Mouse (Mus musculus) cerebellum, adult 2 months (tissue): ENCODE data around the gene Neo1. TPM values are rescaled to one million over a fixed set of nuclear protein-coding genes. Genes with fewer than 3 reads are reported as not detected.
"Not testable (repeated sequence)": the region's sequence is repeated elsewhere in the genome, so short reads cannot be mapped to it uniquely, and the experiment has no call there.

Source experiments
- DNase-seq, 2 experiments: peaks; one replicate each; pipeline ENCODE4 v3.0.0; 2021
- H3K27ac ChIP-seq: fragments of 200-500 bp; 2 replicates; pipeline ENCODE4 v1.5.1; 2012; ENCODE audit warnings: low read length, control low read depth, inconsistent platforms; ENCODE audit not compliant: insufficient read depth
- H3K27me3 ChIP-seq: fragments of 200-500 bp; 2 replicates; pipeline ENCODE4 v1.6.1; 2012; ENCODE audit warnings: inconsistent platforms, mild to moderate bottlenecking, low read length, moderate library complexity; ENCODE audit not compliant: control insufficient read depth, insufficient read depth
- H3K4me1 ChIP-seq: fragments of 200-500 bp; 2 replicates; pipeline ENCODE4 v1.6.1; 2011; ENCODE audit warnings: low read length; ENCODE audit not compliant: control insufficient read depth, insufficient read depth
- H3K4me3 ChIP-seq: fragments of 200-500 bp; replicated peaks from 2 replicates; pipeline ENCODE3; 2011; ENCODE audit warnings: mild to moderate bottlenecking, low read depth, low read length, control low read depth; ENCODE audit not compliant: insufficient read depth
- CTCF ChIP-seq: fragments of 200-500 bp; IDR thresholded peaks from 2 replicates; pipeline ENCODE4 v1.5.1; 2011; ENCODE audit warnings: low read depth, mild to moderate bottlenecking, control low read depth, low read length, moderate library complexity, borderline replicate concordance; ENCODE audit not compliant: insufficient read depth
- POLR2A ChIP-seq: fragments of 200-500 bp; IDR thresholded peaks from 2 replicates; pipeline ENCODE4 v1.6.1; 2011; ENCODE audit warnings: low read length, control low read depth, borderline replicate concordance; ENCODE audit not compliant: insufficient read depth
- WGBS: fragments of 180-500 bp; shearing (Covaris S2); methylation state at CpG from one replicate; pipeline ENCODE4 v1.1.7; 2018; 5-methylcytosine and 5-hydroxymethylcytosine counted together
- polyA plus RNA-seq: library from polyadenylated mRNA; depleted of rRNA; stranded (reverse); fragments of >200 nt; gene quantifications from 2 replicates; pipeline ENCODE4 v1.2.3, GENCODE M21; 2012

Neo1 gene
- polyA plus RNA-seq, 1 experiment, result 37.6 TPM

- Histone ChIP-seq H3K4me3 (no peak overlapping the region), H3K4me1 (no peaks in the 10 kb centered on the region), H3K27me3 (no peaks in the 10 kb centered on the region), H3K27ac (no peak overlapping the region)
- 64% methylated on average over 2 of the region's 2 CpGs for WGBS
- TF ChIP-seq POLR2A (no peak), CTCF (no peak)
- no peak for DNase-seq
These were observed 68.9 kb downstream of the Neo1 start for GRCm38 (mm10) chr9:58967371-58967770.

- Histone ChIP-seq H3K27ac (no peak overlapping the region), H3K27me3 (no peaks in the 10 kb centered on the region), H3K4me1 (no peaks in the 10 kb centered on the region), H3K4me3 (no peak overlapping the region)
- no peak for DNase-seq
- 74% methylated on average over 3 of the region's 3 CpGs for WGBS
- no peak for TF ChIP-seq CTCF
- TF ChIP-seq POLR2A, result no peak
These were observed 80.7 kb downstream of the Neo1 start for GRCm38 (mm10) chr9:58955507-58955906.

GRCm38 (mm10) chr9:58945910-58946309 is 90.3 kb downstream of the Neo1 start:
- DNase-seq, H3K27me3 ChIP-seq, H3K4me1 ChIP-seq, H3K4me3 ChIP-seq, H3K27ac ChIP-seq: not testable (repeated sequence)
- 88% methylated on average over 1 of the region's 1 CpGs for WGBS

GRCm38 (mm10) chr9:58934776-58935175 is 101.5 kb downstream of the Neo1 start:
- TF ChIP-seq POLR2A, result no peak
- no peak for TF ChIP-seq CTCF
- no peaks in the 10 kb centered on the region for H3K27me3 ChIP-seq
- no peak overlapping the region for H3K27ac ChIP-seq
- H3K4me3 ChIP-seq, result no peak overlapping the region
- WGBS, result 61% methylated on average over 2 of the region's 2 CpGs
- no peaks in the 10 kb centered on the region for H3K4me1 ChIP-seq
- no peak for DNase-seq

GRCm38 (mm10) chr9:58928103-58928502 is 108.1 kb downstream of the Neo1 start:
- H3K27ac ChIP-seq, result no peak overlapping the region
- H3K27me3 ChIP-seq, result no peaks in the 10 kb centered on the region
- H3K4me1 ChIP-seq, result no peaks in the 10 kb centered on the region
- WGBS, result 35% methylated on average over 1 of the region's 1 CpGs
- TF ChIP-seq POLR2A, result no peak
- peak; percentile 43; the same call in 1 of the 2 replicates for TF ChIP-seq CTCF
- DNase-seq, result peak in 1 of 2 experiments; percentile 27
- no peak overlapping the region for H3K4me3 ChIP-seq

- no peaks in the 10 kb centered on the region for H3K27me3 ChIP-seq
- no peaks in the 10 kb centered on the region for H3K4me1 ChIP-seq
- DNase-seq, result peak; percentile 38 to 51
- no peak overlapping the region for H3K4me3 ChIP-seq
- WGBS, result 67% methylated on average over 6 of the region's 6 CpGs
- no peak overlapping the region for H3K27ac ChIP-seq
- TF ChIP-seq POLR2A, result no peak
- peak; percentile 70; the same call in 1 of the 2 replicates for TF ChIP-seq CTCF
These were observed 133.2 kb downstream of the Neo1 start for GRCm38 (mm10) chr9:58902869-58903585.

- no peak overlapping the region for H3K27ac ChIP-seq
- no peak overlapping the region for H3K4me3 ChIP-seq
- no peak for DNase-seq
- no peaks in the 10 kb centered on the region for H3K27me3 ChIP-seq
- TF ChIP-seq CTCF, result no peak
- no peaks in the 10 kb centered on the region for H3K4me1 ChIP-seq
These were observed 136.6 kb downstream of the Neo1 start for GRCm38 (mm10) chr9:58899602-58900001.

- WGBS, result 96% methylated on average over 6 of the region's 6 CpGs
- Histone ChIP-seq H3K27me3 (no peaks in the 10 kb centered on the region), H3K4me1 (no peaks in the 10 kb centered on the region), H3K27ac (no peak overlapping the region), H3K4me3 (no peak overlapping the region)
- DNase-seq, result no peak
- TF ChIP-seq POLR2A (no peak), CTCF (no peak)
These were observed 144.2 kb downstream of the Neo1 start for GRCm38 (mm10) chr9:58891840-58892640.
